Mouse (Mus musculus) cerebellum, adult 2 months (tissue): ENCODE measurements around the gene Lcn10.

Experiments used
- CTCF ChIP-seq: fragments of 200-500 bp; IDR thresholded peaks from 2 replicates; pipeline ENCODE4 v1.5.1; 2011; ENCODE audit warnings: low read depth, mild to moderate bottlenecking, control low read depth, low read length, moderate library complexity, borderline replicate concordance; ENCODE audit not compliant: insufficient read depth
- POLR2A ChIP-seq: fragments of 200-500 bp; IDR thresholded peaks from 2 replicates; pipeline ENCODE4 v1.6.1; 2011; ENCODE audit warnings: low read length, control low read depth, borderline replicate concordance; ENCODE audit not compliant: insufficient read depth

DNA sequence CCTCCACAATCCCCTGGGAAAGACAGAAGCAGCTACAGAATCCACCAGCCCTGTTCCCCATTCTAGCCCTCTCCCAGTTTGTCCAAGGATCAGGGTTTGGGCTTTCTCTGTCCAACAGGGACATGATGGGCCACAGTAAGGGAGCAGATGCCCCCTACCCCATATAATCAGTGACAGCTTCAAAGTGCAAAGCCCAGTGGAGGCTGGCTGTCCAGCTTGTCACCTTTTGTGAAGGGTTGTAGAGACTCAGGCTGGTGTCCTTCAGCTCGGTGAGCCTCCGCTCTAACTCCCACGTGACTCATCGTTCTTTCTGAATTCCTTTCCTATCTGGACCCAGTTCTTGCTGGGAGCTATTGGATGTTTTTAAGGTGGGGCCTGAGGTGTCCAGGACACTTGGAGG lies 21.2 kb downstream of the Lcn10 start:
- TF ChIP-seq POLR2A (no peak), CTCF (no peak)
